Mouse (Mus musculus) C2C12 (cell line): ENCODE measurements at regions not wholly inside any gene's neighbourhood (a gene's known extent, or its start where the extent isn't known, plus 50 kb on each side); places are given as distances from the start of the nearest gene placed in this dataset.

Experiments used
- CEBPB ChIP-seq: IDR thresholded peaks from one replicate; pipeline ENCODE4 v1.6.1; 2011; ENCODE audit warnings: low read depth, mild to moderate bottlenecking, control low read depth, moderate library complexity
- CTCF ChIP-seq: IDR thresholded peaks from one replicate; pipeline ENCODE4 v1.5.1; 2011; ENCODE audit not compliant: control insufficient read depth, insufficient read depth, insufficient read length
- FOSL1 ChIP-seq: IDR thresholded peaks from one replicate; pipeline ENCODE4 v1.8.0; 2011; ENCODE audit warnings: mild to moderate bottlenecking, low read length; ENCODE audit not compliant: poor library complexity, insufficient read depth, severe bottlenecking
- MAX ChIP-seq: IDR thresholded peaks from one replicate; pipeline ENCODE4 v1.6.1; 2011; ENCODE audit warnings: mild to moderate bottlenecking, control low read depth
- MYOD1 ChIP-seq: IDR thresholded peaks from one replicate; pipeline ENCODE4 v1.6.1; 2011; ENCODE audit warnings: low read depth; ENCODE audit not compliant: control insufficient read depth, insufficient read length
- USF1 ChIP-seq: IDR thresholded peaks from one replicate; pipeline ENCODE4 v1.6.1; 2011; ENCODE audit warnings: low read depth, mild to moderate bottlenecking, control low read depth, moderate library complexity

- TF ChIP-seq CTCF (no peak), CEBPB (no peak), USF1 (no peak), MYOD1 (no peak), FOSL1 (no peak), MAX (no peak)
Observed at GRCm38 (mm10) chr15:32041764-32042163, 135.3 kb upstream of the Tas2r119 start.
